Mouse (Mus musculus): ENCODE measurements around the gene Cotl1. TPM values are rescaled to one million over a fixed set of nuclear protein-coding genes. Genes with fewer than 3 reads are reported as not detected.

Gene Cotl1
- polyA plus RNA-seq, 2 experiments = 147 to 212 TPM

DNA sequence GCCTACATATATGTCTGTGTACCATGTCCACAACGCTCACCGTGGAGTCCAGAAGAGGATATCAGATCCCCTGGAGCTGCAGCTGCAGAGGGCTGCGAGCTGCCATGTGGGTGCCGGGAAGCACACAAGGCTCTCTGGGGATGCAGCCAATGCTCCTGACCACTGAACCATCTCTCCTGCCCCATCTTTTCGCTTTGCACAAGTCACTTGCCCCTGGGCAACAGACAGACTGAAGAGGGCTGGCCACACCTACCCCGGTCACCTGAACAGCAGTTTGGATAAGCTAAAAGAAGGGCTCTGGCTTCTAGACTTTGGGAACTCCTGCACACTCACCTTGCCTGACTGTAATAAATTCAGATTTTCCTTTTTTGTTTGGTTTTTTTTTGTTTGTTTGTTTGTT, 18.7 kb downstream of the Cotl1 start:
- ATAC-seq (ENCODE audit: low FRiP score, low read depth) (no peak), DNase-seq (ENCODE audit: low spot score) (no peak)
- no peaks in the 10 kb centered on the region for H3K9me3 ChIP-seq (ENCODE audit: control insufficient read depth, low read length)
- no peak for TF ChIP-seq POLR2A (IDR thresholded peaks at IDR 0.05; ENCODE audit: borderline replicate concordance, extremely low read depth, insufficient read depth, insufficient read length)
- H3K4me1 ChIP-seq (ENCODE audit: control insufficient read depth, insufficient read depth, low read length) = no peaks in the 10 kb centered on the region
- H3K4me2 ChIP-seq (replicated peaks; ENCODE audit: low read depth, low read length, severe bottlenecking) = no peak overlapping the region
- no peak overlapping the region for H3K4me3 ChIP-seq (replicated peaks; ENCODE audit: low read length)
- H3K27ac ChIP-seq (replicated peaks; ENCODE audit: low read depth, low read length) = no peak overlapping the region
- H3K9ac ChIP-seq (ENCODE audit: low read depth, low read length, severe bottlenecking) = no peak overlapping the region
- WGBS = 92% methylated on average over 6 of the region's 6 CpGs
- H3K27me3 ChIP-seq (ENCODE audit: control insufficient read depth, insufficient read depth, low read length) = no peaks in the 10 kb centered on the region
- H3K36me3 ChIP-seq (ENCODE audit: control insufficient read depth, insufficient read depth, low read length) = peaks cover 15% of the 10 kb centered on the region

DNA sequence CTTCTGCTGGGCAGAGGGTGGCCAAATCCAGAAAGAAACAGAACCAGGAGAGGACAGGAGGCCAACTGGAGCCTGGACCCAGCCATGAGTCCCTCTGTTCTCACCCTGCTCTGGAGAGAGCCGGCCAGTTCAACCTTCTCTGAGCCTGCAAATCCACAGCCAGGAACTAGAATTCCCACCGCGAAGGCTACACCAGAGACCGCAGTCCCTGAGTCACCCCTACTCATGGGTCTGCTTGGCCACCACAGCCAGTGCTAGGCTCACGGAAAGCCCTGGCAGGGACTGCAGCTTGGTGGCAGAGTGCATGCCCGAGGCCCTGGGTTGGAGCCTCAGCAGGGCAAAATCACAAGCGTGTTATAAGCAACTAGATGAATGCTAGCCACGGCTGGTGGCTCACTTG, 20.4 kb downstream of the Cotl1 start:
- H3K9me3 ChIP-seq (ENCODE audit: control insufficient read depth, low read length) = no peaks in the 10 kb centered on the region
- no peak overlapping the region for H3K27ac ChIP-seq (replicated peaks; ENCODE audit: low read depth, low read length)
- H3K4me3 ChIP-seq (replicated peaks; ENCODE audit: low read length) = no peak overlapping the region
- WGBS = 91% methylated on average over 8 of the region's 8 CpGs
- DNase-seq (ENCODE audit: low spot score) (no peak), ATAC-seq (ENCODE audit: low FRiP score, low read depth) (no peak)
- H3K9ac ChIP-seq (ENCODE audit: low read depth, low read length, severe bottlenecking) = no peak overlapping the region
- no peaks in the 10 kb centered on the region for H3K27me3 ChIP-seq (ENCODE audit: control insufficient read depth, insufficient read depth, low read length)
- no peak for TF ChIP-seq POLR2A (IDR thresholded peaks at IDR 0.05; ENCODE audit: borderline replicate concordance, extremely low read depth, insufficient read depth, insufficient read length)
- H3K4me1 ChIP-seq (ENCODE audit: control insufficient read depth, insufficient read depth, low read length) = no peaks in the 10 kb centered on the region
- no peak overlapping the region for H3K4me2 ChIP-seq (replicated peaks; ENCODE audit: low read depth, low read length, severe bottlenecking)
- H3K36me3 ChIP-seq (ENCODE audit: control insufficient read depth, insufficient read depth, low read length) = peaks cover 15% of the 10 kb centered on the region

DNA sequence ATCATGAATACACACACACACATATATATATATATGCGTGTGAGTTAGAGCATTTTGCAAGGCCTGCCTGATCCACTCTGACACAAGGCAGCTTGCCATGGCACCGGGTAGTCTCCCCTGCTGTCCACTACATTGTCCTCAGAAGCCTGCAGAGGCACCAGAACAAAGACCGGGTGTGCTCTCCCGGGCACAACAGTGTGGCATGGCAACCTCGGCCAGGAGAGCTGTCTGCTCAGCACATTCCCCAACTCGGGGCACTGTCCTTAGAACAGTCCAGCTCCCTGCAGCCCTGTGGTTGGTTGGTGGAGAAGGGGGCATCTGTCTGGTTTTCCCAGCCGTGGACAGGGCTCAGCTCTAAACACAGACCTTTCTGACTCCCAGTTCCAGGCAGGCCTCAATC, 21.0 kb downstream of the Cotl1 start:
- 86% methylated on average over 7 of the region's 7 CpGs for WGBS
- H3K9ac ChIP-seq (ENCODE audit: low read depth, low read length, severe bottlenecking) = no peak overlapping the region
- ATAC-seq (ENCODE audit: low FRiP score, low read depth) (no peak), DNase-seq (ENCODE audit: low spot score) (no peak)
- TF ChIP-seq POLR2A (IDR thresholded peaks at IDR 0.05; ENCODE audit: borderline replicate concordance, extremely low read depth, insufficient read depth, insufficient read length) = no peak
- peaks cover under 1% of the 10 kb centered on the region; the same call in 1 of the 2 replicates for H3K4me1 ChIP-seq (ENCODE audit: control insufficient read depth, insufficient read depth, low read length)
- H3K27ac ChIP-seq (replicated peaks; ENCODE audit: low read depth, low read length) = no peak overlapping the region
- peaks cover 15% of the 10 kb centered on the region for H3K36me3 ChIP-seq (ENCODE audit: control insufficient read depth, insufficient read depth, low read length)
- H3K9me3 ChIP-seq (ENCODE audit: control insufficient read depth, low read length) = no peaks in the 10 kb centered on the region
- no peak overlapping the region for H3K4me2 ChIP-seq (replicated peaks; ENCODE audit: low read depth, low read length, severe bottlenecking)
- H3K27me3 ChIP-seq (ENCODE audit: control insufficient read depth, insufficient read depth, low read length) = no peaks in the 10 kb centered on the region
- H3K4me3 ChIP-seq (replicated peaks; ENCODE audit: low read length) = no peak overlapping the region

DNA sequence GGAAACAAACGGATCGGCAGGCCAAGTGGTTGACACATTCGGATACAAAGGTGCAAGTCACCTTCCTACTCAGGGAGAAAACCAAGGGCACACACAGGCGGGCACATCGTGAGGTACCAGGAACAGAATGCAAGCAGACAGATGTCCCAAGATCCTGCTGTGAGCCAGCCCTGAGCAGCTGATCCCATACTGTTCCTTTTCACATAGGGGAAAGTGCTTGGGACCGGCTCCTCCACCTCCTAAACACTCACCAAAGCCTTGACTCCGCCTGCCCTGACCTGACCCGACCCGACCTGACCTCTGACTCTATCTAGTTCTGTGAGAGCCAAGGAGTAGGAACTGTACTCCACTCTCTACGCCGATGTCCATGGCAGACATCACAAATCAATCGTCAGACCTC, 22.9 kb downstream of the Cotl1 start:
- no peak overlapping the region for H3K9ac ChIP-seq (ENCODE audit: low read depth, low read length, severe bottlenecking)
- no peaks in the 10 kb centered on the region for H3K9me3 ChIP-seq (ENCODE audit: control insufficient read depth, low read length)
- DNase-seq (ENCODE audit: low spot score) (no peak), ATAC-seq (ENCODE audit: low FRiP score, low read depth) (no peak)
- 40% methylated on average over 12 of the region's 12 CpGs for WGBS
- H3K27ac ChIP-seq (replicated peaks; ENCODE audit: low read depth, low read length) = no peak overlapping the region
- H3K36me3 ChIP-seq (ENCODE audit: control insufficient read depth, insufficient read depth, low read length) = peaks cover 15% of the 10 kb centered on the region
- peaks cover 7% of the 10 kb centered on the region; the same call in 1 of the 2 replicates for H3K4me1 ChIP-seq (ENCODE audit: control insufficient read depth, insufficient read depth, low read length)
- H3K4me2 ChIP-seq (replicated peaks; ENCODE audit: low read depth, low read length, severe bottlenecking) = no peak overlapping the region
- no peak overlapping the region for H3K4me3 ChIP-seq (replicated peaks; ENCODE audit: low read length)
- no peak for TF ChIP-seq POLR2A (IDR thresholded peaks at IDR 0.05; ENCODE audit: borderline replicate concordance, extremely low read depth, insufficient read depth, insufficient read length)
- H3K27me3 ChIP-seq (ENCODE audit: control insufficient read depth, insufficient read depth, low read length) = no peaks in the 10 kb centered on the region

DNA sequence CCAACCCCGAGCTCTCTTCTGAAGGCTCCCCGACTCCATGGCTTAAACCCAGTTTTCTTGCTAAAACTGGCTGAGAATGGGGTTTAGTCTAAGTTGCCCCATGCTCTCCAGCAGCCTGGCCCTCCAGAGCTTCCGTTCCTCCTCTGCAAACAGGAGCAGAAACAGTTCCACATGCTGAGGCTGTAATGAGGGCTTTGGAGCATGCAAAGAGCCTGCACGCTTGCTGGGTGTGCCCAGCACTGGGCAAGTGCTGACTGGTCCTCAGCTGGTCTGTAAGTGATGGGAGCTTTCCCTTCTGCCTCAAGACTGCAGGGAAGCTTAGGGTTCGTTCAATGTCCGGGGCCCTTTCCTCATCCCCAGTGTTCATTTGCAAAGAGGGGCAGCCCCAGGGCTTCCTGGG, 24.1 kb downstream of the Cotl1 start:
- no peak for ATAC-seq (ENCODE audit: low FRiP score, low read depth)
- peaks cover 7% of the 10 kb centered on the region; the same call in 1 of the 2 replicates for H3K4me1 ChIP-seq (ENCODE audit: control insufficient read depth, insufficient read depth, low read length)
- H3K4me3 ChIP-seq (replicated peaks; ENCODE audit: low read length) = no peak overlapping the region
- no peaks in the 10 kb centered on the region for H3K9me3 ChIP-seq (ENCODE audit: control insufficient read depth, low read length)
- H3K27me3 ChIP-seq (ENCODE audit: control insufficient read depth, insufficient read depth, low read length) = no peaks in the 10 kb centered on the region
- H3K36me3 ChIP-seq (ENCODE audit: control insufficient read depth, insufficient read depth, low read length) = peaks cover 7% of the 10 kb centered on the region
- H3K4me2 ChIP-seq (replicated peaks; ENCODE audit: low read depth, low read length, severe bottlenecking) = no peak overlapping the region
- no peak overlapping the region for H3K9ac ChIP-seq (ENCODE audit: low read depth, low read length, severe bottlenecking)
- TF ChIP-seq POLR2A (IDR thresholded peaks at IDR 0.05; ENCODE audit: borderline replicate concordance, extremely low read depth, insufficient read depth, insufficient read length) = no peak
- H3K27ac ChIP-seq (replicated peaks; ENCODE audit: low read depth, low read length) = no peak overlapping the region
- DNase-seq (ENCODE audit: low spot score) = no peak
- 65% methylated on average over 6 of the region's 6 CpGs for WGBS

Data from limb, embryonic 14.5 days (tissue).